Mouse (Mus musculus) C2C12 (cell line): Measurements from ENCODE around the gene Phc1. TPM values are rescaled to one million over a fixed set of nuclear protein-coding genes. Genes with fewer than 3 reads are reported as not detected.

Experiments
- H3K27me3 ChIP-seq: one replicate; pipeline ENCODE4 v1.6.1; 2011; ENCODE audit not compliant: control insufficient read depth, insufficient read depth, insufficient read length
- H3K36me3 ChIP-seq: one replicate; pipeline ENCODE4 v1.6.1; 2011; ENCODE audit not compliant: control insufficient read depth, insufficient read depth
- H3K4me3 ChIP-seq: one replicate; pipeline ENCODE4 v1.5.1; 2011; ENCODE audit warnings: mild to moderate bottlenecking, control low read depth; ENCODE audit not compliant: poor library complexity, insufficient read depth, severe bottlenecking
- H3K79me2 ChIP-seq: one replicate; pipeline ENCODE4 v1.6.1; 2011; ENCODE audit not compliant: control insufficient read depth, insufficient read depth
- H3K79me3 ChIP-seq: one replicate; pipeline ENCODE4 v1.6.1; 2011; ENCODE audit warnings: low read depth, control low read depth
- H3ac ChIP-seq: one replicate; pipeline ENCODE3; 2011; ENCODE audit warnings: low read depth; ENCODE audit not compliant: control insufficient read depth, insufficient read length
- CEBPB ChIP-seq: IDR thresholded peaks from one replicate; pipeline ENCODE4 v1.6.1; 2011; ENCODE audit warnings: low read depth, mild to moderate bottlenecking, control low read depth, moderate library complexity
- CTCF ChIP-seq: IDR thresholded peaks from one replicate; pipeline ENCODE4 v1.5.1; 2011; ENCODE audit not compliant: control insufficient read depth, insufficient read depth, insufficient read length
- FOSL1 ChIP-seq: IDR thresholded peaks from one replicate; pipeline ENCODE4 v1.8.0; 2011; ENCODE audit warnings: mild to moderate bottlenecking, low read length; ENCODE audit not compliant: poor library complexity, insufficient read depth, severe bottlenecking
- MAX ChIP-seq: IDR thresholded peaks from one replicate; pipeline ENCODE4 v1.6.1; 2011; ENCODE audit warnings: mild to moderate bottlenecking, control low read depth
- MYOD1 ChIP-seq: IDR thresholded peaks from one replicate; pipeline ENCODE4 v1.6.1; 2011; ENCODE audit warnings: low read depth; ENCODE audit not compliant: control insufficient read depth, insufficient read length
- MYOG ChIP-seq: IDR thresholded peaks from one replicate; pipeline ENCODE4 v1.6.1; 2011; ENCODE audit not compliant: control insufficient read depth, insufficient read length; ENCODE audit errors: extremely low read depth
- USF1 ChIP-seq: IDR thresholded peaks from one replicate; pipeline ENCODE4 v1.6.1; 2011; ENCODE audit warnings: low read depth, mild to moderate bottlenecking, control low read depth, moderate library complexity
- polyA plus RNA-seq: library from polyadenylated mRNA; unstranded; fragments of >200 nt; fragmentation: generic; extraction: Trizol; gene quantifications from one replicate; pipeline ENCODE4 v1.2.1, GENCODE M21; 2012; ENCODE audit warnings: missing spikeins

Phc1 gene
- polyA plus RNA-seq, 1 experiment = 17.6 TPM

DNA sequence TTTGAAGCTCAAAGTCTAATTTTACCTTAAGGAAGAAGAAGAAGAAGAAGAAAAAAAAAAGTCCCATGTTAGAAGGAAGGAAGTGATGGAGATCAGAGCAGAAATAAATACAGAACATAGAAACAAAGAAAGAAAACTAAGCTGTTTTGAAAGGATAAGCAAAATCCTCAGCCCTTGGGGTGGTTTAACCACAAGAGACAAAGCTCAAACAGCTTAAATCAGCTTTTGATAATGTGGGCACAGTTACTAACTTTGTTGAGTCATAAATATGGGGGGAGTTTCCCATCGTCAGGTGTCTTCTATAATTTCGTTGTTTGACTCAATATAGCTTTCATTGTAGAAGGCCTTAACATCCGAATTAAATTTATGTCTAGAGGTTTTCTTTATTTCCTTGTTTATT is 48.6 kb downstream of the Phc1 start:
- H3K4me3 ChIP-seq = no peak overlapping the region
- no peak overlapping the region for H3ac ChIP-seq
- no peaks in the 10 kb centered on the region for H3K27me3 ChIP-seq
- H3K79me2 ChIP-seq = no peaks in the 10 kb centered on the region
- H3K36me3 ChIP-seq = no peaks in the 10 kb centered on the region
- TF ChIP-seq CTCF = no peak
- no peak for TF ChIP-seq MAX
- no peak for TF ChIP-seq MYOG
- TF ChIP-seq CEBPB = no peak
- TF ChIP-seq FOSL1 = no peak
- TF ChIP-seq MYOD1 = no peak
- no peak for TF ChIP-seq USF1
- no peaks in the 10 kb centered on the region for H3K79me3 ChIP-seq

GRCm38 (mm10) chr6:122291264-122291663 is 49.1 kb downstream of the Phc1 start:
- Histone ChIP-seq H3K79me2 (no peaks in the 10 kb centered on the region), H3K27me3 (no peaks in the 10 kb centered on the region), H3K4me3 (no peak overlapping the region), H3K36me3 (no peaks in the 10 kb centered on the region), H3ac (no peak overlapping the region), H3K79me3 (no peaks in the 10 kb centered on the region)
- TF ChIP-seq MYOD1 (peak; percentile 36), MAX (no peak), CTCF (no peak), FOSL1 (no peak), MYOG (no peak)

GRCm38 (mm10) chr6:122290253-122290652 is 50.1 kb downstream of the Phc1 start:
- H3K79me3 ChIP-seq = no peaks in the 10 kb centered on the region
- H3K79me2 ChIP-seq = no peaks in the 10 kb centered on the region
- no peak for TF ChIP-seq MYOD1
- no peak overlapping the region for H3K4me3 ChIP-seq
- H3ac ChIP-seq = no peak overlapping the region
- no peaks in the 10 kb centered on the region for H3K36me3 ChIP-seq
- no peaks in the 10 kb centered on the region for H3K27me3 ChIP-seq

DNA sequence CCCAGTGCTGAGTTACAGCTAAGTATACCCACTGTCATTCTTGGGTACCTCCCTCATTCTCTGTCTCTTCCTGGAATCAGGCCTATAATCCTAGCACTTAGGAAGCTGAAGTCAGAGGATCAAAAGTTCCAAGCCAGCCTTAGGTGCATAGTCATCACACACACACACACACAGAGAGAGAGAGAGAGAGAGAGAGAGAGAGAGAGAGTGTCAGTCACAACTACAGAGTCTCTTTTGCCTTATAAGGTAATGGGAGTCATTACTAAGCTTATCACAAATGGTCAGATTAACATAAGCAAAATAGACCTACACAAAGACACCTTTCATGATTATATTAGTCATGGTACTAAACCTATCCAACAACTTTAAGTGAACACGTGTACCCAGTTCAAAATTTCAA is 51.0 kb downstream of the Phc1 start:
- Histone ChIP-seq H3ac (no peak overlapping the region), H3K79me2 (no peaks in the 10 kb centered on the region), H3K79me3 (no peaks in the 10 kb centered on the region), H3K36me3 (no peaks in the 10 kb centered on the region), H3K4me3 (no peak overlapping the region), H3K27me3 (no peaks in the 10 kb centered on the region)
- no peak for TF ChIP-seq CEBPB
- no peak for TF ChIP-seq MYOD1
- TF ChIP-seq FOSL1 = no peak
- no peak for TF ChIP-seq CTCF
- no peak for TF ChIP-seq MAX
- no peak for TF ChIP-seq USF1
- TF ChIP-seq MYOG = no peak

GRCm38 (mm10) chr6:122288263-122288662 is 52.1 kb downstream of the Phc1 start:
- Histone ChIP-seq H3K27me3 (no peaks in the 10 kb centered on the region), H3K4me3 (no peak overlapping the region), H3K36me3 (no peaks in the 10 kb centered on the region), H3K79me2 (no peaks in the 10 kb centered on the region), H3K79me3 (no peaks in the 10 kb centered on the region), H3ac (no peak overlapping the region)
- TF ChIP-seq USF1 = no peak
- TF ChIP-seq MYOG = no peak
- TF ChIP-seq MYOD1 = no peak
- TF ChIP-seq CEBPB = no peak
- TF ChIP-seq FOSL1 = no peak
- no peak for TF ChIP-seq CTCF
- no peak for TF ChIP-seq MAX

- no peaks in the 10 kb centered on the region for H3K36me3 ChIP-seq
- no peaks in the 10 kb centered on the region for H3K79me2 ChIP-seq
- H3K79me3 ChIP-seq = no peaks in the 10 kb centered on the region
- H3ac ChIP-seq = no peak overlapping the region
- TF ChIP-seq CTCF (no peak), MAX (no peak), CEBPB (no peak), MYOD1 (no peak), MYOG (no peak), USF1 (no peak), FOSL1 (no peak)
- H3K4me3 ChIP-seq = no peak overlapping the region
- no peaks in the 10 kb centered on the region for H3K27me3 ChIP-seq
These were observed 55.5 kb downstream of the Phc1 start for GRCm38 (mm10) chr6:122284823-122285222.
